Mouse (Mus musculus) liver, embryonic 15.5 days (tissue): ENCODE measurements at regions not wholly inside any gene's neighbourhood (a gene's known extent, or its start where the extent isn't known, plus 50 kb on each side); places are given as distances from the start of the nearest gene placed in this dataset.

Experiments used
- ATAC-seq: fragments of 200-750 bp; cut with Nextera tagmentation; 2 replicates; pipeline ENCODE4 v1.8.0; 2017; ENCODE audit warnings: moderate number of reproducible peaks, mild to moderate bottlenecking, moderate library complexity; ENCODE audit not compliant: insufficient read depth
- H3K27ac ChIP-seq: fragments of 300-500 bp; sonication (generic); replicated peaks from 2 replicates; pipeline ENCODE4 v1.5.1; 2015; ENCODE audit warnings: mild to moderate bottlenecking, inconsistent platforms
- H3K27me3 ChIP-seq: fragments of 300-500 bp; sonication (generic); 2 replicates; pipeline ENCODE4 v1.6.1; 2015; ENCODE audit warnings: mild to moderate bottlenecking, inconsistent platforms
- H3K36me3 ChIP-seq: fragments of 300-500 bp; sonication (generic); replicated peaks from 2 replicates; pipeline ENCODE4 v1.6.1; 2015; ENCODE audit warnings: moderate library complexity, mild to moderate bottlenecking, inconsistent platforms
- H3K4me1 ChIP-seq: fragments of 300-500 bp; sonication (generic); replicated peaks from 2 replicates; pipeline ENCODE4 v1.6.1; 2015; ENCODE audit warnings: inconsistent platforms
- H3K4me2 ChIP-seq: fragments of 300-500 bp; sonication (generic); 2 replicates; pipeline ENCODE4 v1.6.1; 2015; ENCODE audit warnings: moderate library complexity, mild to moderate bottlenecking, inconsistent platforms
- H3K4me3 ChIP-seq: fragments of 300-500 bp; sonication (generic); replicated peaks from 2 replicates; pipeline ENCODE4 v1.5.1; 2015; ENCODE audit warnings: mild to moderate bottlenecking, inconsistent platforms
- H3K9ac ChIP-seq: fragments of 300-500 bp; sonication (generic); 2 replicates; pipeline ENCODE4 v1.6.1; 2015; ENCODE audit warnings: moderate library complexity, mild to moderate bottlenecking, inconsistent platforms
- H3K9me3 ChIP-seq: fragments of 300-500 bp; sonication (generic); replicated peaks from 2 replicates; pipeline ENCODE4 v1.6.1; 2016; ENCODE audit warnings: inconsistent platforms
- WGBS: fragments of 180-500 bp; shearing (Covaris S2); methylation state at CpG from one replicate; pipeline ENCODE4 v1.1.7; 2015; ENCODE audit warnings: mixed read lengths; ENCODE audit not compliant: insufficient replicate concordance; 5-methylcytosine and 5-hydroxymethylcytosine counted together

DNA sequence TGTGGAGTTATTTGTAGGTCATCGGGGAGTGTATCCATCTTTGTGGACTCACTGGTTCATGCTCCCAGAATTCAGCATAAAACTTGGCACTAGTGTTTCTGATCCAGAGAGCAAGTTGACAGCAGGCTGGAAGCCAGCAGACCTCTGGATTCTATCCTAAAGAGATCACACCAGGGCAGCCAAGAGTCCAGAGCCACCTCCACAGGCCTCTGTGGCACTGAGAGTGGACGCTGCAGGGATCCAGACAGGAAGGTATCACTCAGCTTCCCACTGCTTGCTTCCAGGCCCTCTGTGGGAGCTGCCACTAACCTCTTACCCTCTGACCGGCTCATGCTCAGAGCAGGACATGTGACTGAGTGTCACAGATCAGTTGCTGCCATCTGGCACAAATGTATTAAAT, 69.8 kb upstream of the Plcl2 start:
- Histone ChIP-seq H3K4me2 (no peak overlapping the region), H3K27me3 (peaks cover 4% of the 10 kb centered on the region; the same call in 1 of the 2 replicates), H3K4me1 (peaks cover 13% of the 10 kb centered on the region), H3K9ac (no peak overlapping the region), H3K27ac (no peak overlapping the region), H3K36me3 (no peaks in the 10 kb centered on the region), H3K9me3 (no peaks in the 10 kb centered on the region), H3K4me3 (no peak overlapping the region)
- 67% methylated on average over 3 of the region's 3 CpGs for WGBS
- ATAC-seq = no peak

DNA sequence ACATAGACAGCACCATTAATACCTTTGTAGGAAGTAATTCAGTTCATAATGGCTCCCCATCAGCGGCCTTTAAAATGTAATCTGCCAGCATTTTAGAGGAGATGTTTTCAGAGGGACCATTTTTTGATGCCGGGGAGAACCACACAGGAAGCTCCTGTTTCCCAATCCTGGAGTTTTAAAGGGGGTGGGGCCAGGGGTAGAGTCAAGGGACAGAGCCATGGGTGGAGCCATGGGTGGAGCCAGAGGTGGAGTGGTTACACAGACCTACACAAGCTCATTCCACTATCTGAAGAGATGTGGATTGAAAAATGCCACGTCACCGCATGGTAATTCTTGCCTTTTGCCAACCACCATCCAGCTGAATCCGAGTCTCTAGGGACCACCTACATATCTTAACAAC, 67.1 kb upstream of the Plcl2 start:
- Histone ChIP-seq H3K4me3 (no peak overlapping the region), H3K27ac (no peak overlapping the region), H3K36me3 (no peaks in the 10 kb centered on the region), H3K4me1 (peaks cover 13% of the 10 kb centered on the region), H3K4me2 (no peak overlapping the region), H3K9me3 (no peaks in the 10 kb centered on the region), H3K9ac (no peak overlapping the region), H3K27me3 (peaks cover 3% of the 10 kb centered on the region; the same call in 1 of the 2 replicates)
- no peak for ATAC-seq
- 65% methylated on average over 5 of the region's 5 CpGs for WGBS

DNA sequence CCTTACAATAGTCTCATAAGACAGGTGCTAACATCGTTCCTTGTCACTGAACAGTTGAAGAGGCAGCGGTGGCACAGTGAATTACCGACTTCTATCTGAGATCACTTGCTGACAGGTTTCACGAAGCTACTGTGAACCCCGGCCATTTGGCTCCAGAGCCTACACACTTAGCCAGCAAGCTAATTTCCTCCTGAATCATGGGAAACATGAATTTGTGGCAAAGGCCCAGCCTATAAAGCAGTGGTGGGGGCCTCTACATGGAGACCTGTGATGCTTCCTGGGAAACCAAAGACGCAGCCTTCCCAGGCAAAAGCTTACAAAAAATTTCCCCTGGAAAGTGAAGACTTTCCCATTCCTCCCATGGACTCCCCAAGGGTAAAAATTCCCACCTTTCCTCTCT, 66.3 kb upstream of the Plcl2 start:
- no peak overlapping the region for H3K4me3 ChIP-seq
- H3K36me3 ChIP-seq = no peaks in the 10 kb centered on the region
- 74% methylated on average over 6 of the region's 6 CpGs for WGBS

GRCm38 (mm10) chr17:50443376-50444022, 65.7 kb upstream of the Plcl2 start:
- no peak for ATAC-seq
- Histone ChIP-seq H3K4me3 (no peak overlapping the region), H3K36me3 (no peaks in the 10 kb centered on the region), H3K27me3 (no peaks in the 10 kb centered on the region), H3K4me1 (peaks cover 13% of the 10 kb centered on the region), H3K4me2 (no peak overlapping the region), H3K9ac (no peak overlapping the region), H3K9me3 (no peaks in the 10 kb centered on the region), H3K27ac (no peak overlapping the region)
- 64% methylated on average over 6 of the region's 6 CpGs for WGBS

More for the DNA sequence above, 66.3 kb upstream of the Plcl2 start:
- no peak for ATAC-seq
- Histone ChIP-seq H3K9ac (no peak overlapping the region), H3K4me2 (no peak overlapping the region), H3K9me3 (no peaks in the 10 kb centered on the region), H3K4me1 (peaks cover 13% of the 10 kb centered on the region), H3K27me3 (no peaks in the 10 kb centered on the region), H3K27ac (no peak overlapping the region)

DNA sequence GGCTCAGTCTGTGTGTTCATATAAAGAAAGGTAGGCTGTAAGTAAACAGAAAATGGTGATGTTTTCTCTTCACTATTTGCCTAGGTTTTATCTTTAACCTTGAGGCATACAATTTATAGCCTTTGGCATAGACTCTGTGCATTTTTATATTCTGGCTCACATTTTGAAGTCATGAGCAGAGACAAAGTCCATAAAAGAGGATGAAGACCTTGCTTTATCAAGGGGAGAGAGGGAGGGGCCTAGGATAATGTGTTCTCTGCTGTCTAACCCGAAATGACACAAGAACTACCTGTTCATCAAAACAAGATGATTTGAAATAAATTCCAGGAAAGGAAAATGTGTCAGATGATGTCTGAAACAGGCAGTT, 65.2 kb upstream of the Plcl2 start:
- no peak for ATAC-seq
- H3K27me3 ChIP-seq = peaks cover 4% of the 10 kb centered on the region; the same call in 1 of the 2 replicates
- H3K4me1 ChIP-seq = peaks cover 13% of the 10 kb centered on the region
- no peaks in the 10 kb centered on the region for H3K9me3 ChIP-seq
- no peak overlapping the region for H3K4me3 ChIP-seq
- 36% methylated on average over 1 of the region's 1 CpGs for WGBS
- H3K9ac ChIP-seq = no peak overlapping the region
- no peaks in the 10 kb centered on the region for H3K36me3 ChIP-seq
- H3K4me2 ChIP-seq = no peak overlapping the region
- H3K27ac ChIP-seq = no peak overlapping the region

DNA sequence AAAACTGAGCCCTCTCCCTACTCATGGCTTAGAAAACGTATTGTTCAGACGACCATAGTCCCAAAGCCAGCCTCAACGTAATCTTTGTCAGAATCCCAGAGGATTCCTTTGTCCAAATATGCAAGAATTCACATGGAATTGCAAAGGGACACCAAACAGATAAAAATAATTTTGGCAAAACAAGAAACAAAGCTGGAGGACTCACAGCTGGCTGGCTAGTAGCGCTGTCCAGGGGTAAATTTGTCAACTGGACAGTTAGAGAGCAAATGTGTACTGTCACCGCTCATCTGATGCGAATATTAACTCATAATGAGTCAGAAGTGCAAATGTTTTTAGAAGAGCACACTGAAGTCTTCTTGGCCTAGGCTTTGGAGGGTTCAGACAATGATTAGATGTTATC, 60.5 kb upstream of the Plcl2 start:
- 66% methylated on average over 6 of the region's 6 CpGs for WGBS
- no peak overlapping the region for H3K4me2 ChIP-seq
- no peak overlapping the region for H3K9ac ChIP-seq
- H3K9me3 ChIP-seq = no peaks in the 10 kb centered on the region
- H3K36me3 ChIP-seq = no peaks in the 10 kb centered on the region
- H3K4me1 ChIP-seq = 0 out of 2 replicates have a peak, but pooled peaks cover 4% of the 10 kb centered on the region
- H3K27ac ChIP-seq = no peak overlapping the region
- peaks cover 8% of the 10 kb centered on the region; the same call in 1 of the 2 replicates for H3K27me3 ChIP-seq
- ATAC-seq = no peak
- no peak overlapping the region for H3K4me3 ChIP-seq

GRCm38 (mm10) chr17:50451606-50452005, 57.6 kb upstream of the Plcl2 start:
- H3K4me2 ChIP-seq = no peak overlapping the region
- ATAC-seq = no peak
- WGBS = 66% methylated on average over 3 of the region's 3 CpGs
- no peaks in the 10 kb centered on the region for H3K9me3 ChIP-seq
- H3K36me3 ChIP-seq = no peaks in the 10 kb centered on the region
- no peak overlapping the region for H3K9ac ChIP-seq
- H3K4me3 ChIP-seq = no peak overlapping the region
- H3K27ac ChIP-seq = no peak overlapping the region
- H3K4me1 ChIP-seq = peaks cover 19% of the 10 kb centered on the region; the same call in 1 of the 2 replicates
- peaks cover 8% of the 10 kb centered on the region; the same call in 1 of the 2 replicates for H3K27me3 ChIP-seq

- Histone ChIP-seq H3K27me3 (peaks cover 8% of the 10 kb centered on the region; the same call in 1 of the 2 replicates), H3K9me3 (no peaks in the 10 kb centered on the region), H3K4me1 (peaks cover 23% of the 10 kb centered on the region), H3K4me3 (no peak overlapping the region), H3K4me2 (no peak overlapping the region), H3K9ac (no peak overlapping the region), H3K27ac (no peak overlapping the region), H3K36me3 (no peaks in the 10 kb centered on the region)
- no peak for ATAC-seq
Observed at GRCm38 (mm10) chr17:50453524-50453923, 55.7 kb upstream of the Plcl2 start.

DNA sequence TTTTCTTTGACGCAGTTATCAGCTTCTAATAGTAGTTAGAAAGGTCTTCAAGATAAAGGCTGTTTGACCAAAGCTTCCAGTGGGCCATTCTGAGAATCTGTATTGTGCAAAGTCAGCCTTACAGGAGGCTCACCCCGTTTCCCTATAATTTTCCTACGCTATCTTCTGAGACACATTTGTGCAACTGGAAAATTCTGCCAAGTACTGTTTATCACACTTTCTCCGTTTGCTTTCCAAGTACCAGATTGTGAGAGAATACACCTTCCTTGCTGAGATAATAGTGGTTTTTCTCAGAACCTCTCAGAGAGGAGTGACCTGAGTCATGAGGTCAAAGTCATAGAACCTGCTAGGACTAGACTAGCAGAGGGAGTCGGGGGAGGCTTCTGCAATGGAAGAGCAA, 55.2 kb upstream of the Plcl2 start:
- no peak overlapping the region for H3K4me3 ChIP-seq
- no peak overlapping the region for H3K4me2 ChIP-seq
- H3K27me3 ChIP-seq = peaks cover 4% of the 10 kb centered on the region; the same call in 1 of the 2 replicates
- H3K9me3 ChIP-seq = no peaks in the 10 kb centered on the region
- WGBS = 26% methylated on average over 5 of the region's 5 CpGs
- H3K27ac ChIP-seq = no peak overlapping the region
- H3K4me1 ChIP-seq = peaks cover 23% of the 10 kb centered on the region
- peak; percentile 57 for ATAC-seq
- no peak overlapping the region for H3K9ac ChIP-seq
- no peaks in the 10 kb centered on the region for H3K36me3 ChIP-seq

DNA sequence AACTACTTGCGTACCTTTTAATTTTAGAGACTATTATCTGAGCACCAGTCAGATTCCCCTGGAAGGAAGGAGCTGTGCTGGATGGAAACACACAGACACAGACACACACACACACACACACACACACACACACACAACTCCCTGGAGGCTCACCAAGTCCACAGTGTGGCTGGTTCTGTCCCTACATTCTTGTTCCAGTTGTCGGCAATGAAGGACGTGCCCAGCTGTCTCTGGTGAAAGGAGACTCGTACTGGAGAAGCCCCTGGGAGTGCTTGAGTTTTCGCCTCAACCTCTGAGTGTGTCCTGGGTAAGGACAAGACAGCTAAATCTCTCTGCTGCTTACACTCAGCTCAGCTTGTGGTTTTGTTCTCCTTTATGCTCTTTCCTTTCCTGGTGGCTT, 54.3 kb upstream of the Plcl2 start:
- Histone ChIP-seq H3K27me3 (0 out of 2 replicates have a peak, but pooled peaks cover 3% of the 10 kb centered on the region), H3K27ac (no peak overlapping the region), H3K9ac (no peak overlapping the region), H3K9me3 (no peaks in the 10 kb centered on the region), H3K4me2 (no peak overlapping the region), H3K36me3 (no peaks in the 10 kb centered on the region), H3K4me1 (peaks cover 23% of the 10 kb centered on the region), H3K4me3 (no peak overlapping the region)
- ATAC-seq = no peak
- WGBS = 72% methylated on average over 5 of the region's 5 CpGs

DNA sequence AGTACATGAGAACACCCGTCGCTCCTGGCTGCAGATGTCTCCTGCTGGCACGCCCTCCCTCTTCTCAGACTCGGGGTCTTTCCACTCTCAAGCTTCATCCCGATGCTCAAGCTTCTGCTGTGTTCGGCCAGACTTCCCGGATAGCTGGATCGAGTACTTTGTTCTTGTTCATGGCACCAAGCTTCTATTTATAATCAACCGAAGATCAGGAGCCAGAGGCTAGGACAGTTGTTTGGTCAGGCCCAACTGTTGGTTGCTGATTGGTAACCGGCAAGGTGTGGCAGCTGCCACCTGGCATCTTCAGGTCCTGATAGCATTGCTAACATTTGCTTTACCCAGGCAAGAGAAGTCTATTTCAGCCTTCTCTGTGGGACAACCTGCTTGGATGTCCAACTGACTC, 53.5 kb upstream of the Plcl2 start:
- WGBS = 64% methylated on average over 10 of the region's 10 CpGs
- Histone ChIP-seq H3K27ac (no peak overlapping the region), H3K27me3 (no peaks in the 10 kb centered on the region), H3K4me2 (no peak overlapping the region), H3K4me1 (peaks cover 23% of the 10 kb centered on the region), H3K9ac (no peak overlapping the region), H3K4me3 (no peak overlapping the region), H3K9me3 (no peaks in the 10 kb centered on the region), H3K36me3 (no peaks in the 10 kb centered on the region)
- ATAC-seq = no peak
